Mouse (Mus musculus): ENCODE measurements at regions not wholly inside any gene's neighbourhood (a gene's known extent, or its start where the extent isn't known, plus 50 kb on each side); places are given as distances from the start of the nearest gene placed in this dataset.

- H3K36me3 ChIP-seq (ENCODE audit: control insufficient read depth, insufficient read depth, low read length), result no peaks in the 10 kb centered on the region
- no peak overlapping the region for H3K9ac ChIP-seq (ENCODE audit: low read depth, low read length)
- no peak overlapping the region for H3K27ac ChIP-seq (ENCODE audit: low read depth, low read length)
- H3K4me2 ChIP-seq (ENCODE audit: low read length), result no peak overlapping the region
- no peaks in the 10 kb centered on the region for H3K9me3 ChIP-seq (ENCODE audit: control insufficient read depth, low read length)
- peaks cover 2% of the 10 kb centered on the region; the same call in 1 of the 2 replicates for H3K4me1 ChIP-seq (ENCODE audit: control insufficient read depth, insufficient read depth, low read depth, low read length)
- no peaks in the 10 kb centered on the region for H3K27me3 ChIP-seq (replicated peaks; ENCODE audit: control insufficient read depth, insufficient read depth, low read length)
- H3K4me3 ChIP-seq (ENCODE audit: low read length), result no peak overlapping the region
- no peak for ATAC-seq
- WGBS, result 79% methylated on average over 1 of the region's 1 CpGs
Observed at GRCm38 (mm10) chr2:169214396-169214795, 259.0 kb upstream of the Zfp64 start.

GRCm38 (mm10) chr2:169213314-169213713 is 257.9 kb upstream of the Zfp64 start:
- Histone ChIP-seq H3K9me3 (ENCODE audit: control insufficient read depth, low read length) (no peaks in the 10 kb centered on the region), H3K27ac (ENCODE audit: low read depth, low read length) (no peak overlapping the region), H3K9ac (ENCODE audit: low read depth, low read length) (no peak overlapping the region), H3K36me3 (ENCODE audit: control insufficient read depth, insufficient read depth, low read length) (no peaks in the 10 kb centered on the region), H3K27me3 (replicated peaks; ENCODE audit: control insufficient read depth, insufficient read depth, low read length) (no peaks in the 10 kb centered on the region), H3K4me1 (ENCODE audit: control insufficient read depth, insufficient read depth, low read depth, low read length) (peaks cover 2% of the 10 kb centered on the region; the same call in 1 of the 2 replicates), H3K4me2 (ENCODE audit: low read length) (no peak overlapping the region), H3K4me3 (ENCODE audit: low read length) (no peak overlapping the region)
- WGBS, result 44% methylated on average over 10 of the region's 10 CpGs
- ATAC-seq, result no peak

DNA sequence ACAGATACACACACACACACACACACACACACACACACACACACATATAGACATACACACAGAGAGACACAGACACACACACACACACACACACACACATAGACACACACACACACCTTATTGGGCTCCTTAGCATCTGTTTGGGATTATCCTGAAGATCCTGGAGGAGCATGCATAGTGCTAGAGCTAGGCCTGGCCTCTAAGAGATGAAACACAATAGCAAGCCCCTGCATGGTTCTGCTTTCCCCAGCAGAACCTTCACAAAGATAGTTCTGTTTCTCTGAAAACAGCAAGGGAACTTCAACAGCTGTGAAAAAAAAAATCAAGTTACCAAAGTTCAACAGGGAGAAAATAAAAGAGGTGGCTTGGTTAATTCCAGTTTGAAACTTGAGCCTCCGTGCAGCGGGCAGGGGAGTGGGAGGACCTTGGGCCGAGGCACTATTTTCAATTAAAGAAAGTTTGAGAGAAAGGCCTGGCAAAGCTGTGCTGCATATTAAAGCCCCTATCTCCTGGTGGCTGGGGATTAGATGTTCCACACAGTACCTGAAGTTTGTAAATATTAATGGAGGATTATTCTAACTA is 257.4 kb upstream of the Zfp64 start:
- 26% methylated on average over 3 of the region's 3 CpGs for WGBS

DNA sequence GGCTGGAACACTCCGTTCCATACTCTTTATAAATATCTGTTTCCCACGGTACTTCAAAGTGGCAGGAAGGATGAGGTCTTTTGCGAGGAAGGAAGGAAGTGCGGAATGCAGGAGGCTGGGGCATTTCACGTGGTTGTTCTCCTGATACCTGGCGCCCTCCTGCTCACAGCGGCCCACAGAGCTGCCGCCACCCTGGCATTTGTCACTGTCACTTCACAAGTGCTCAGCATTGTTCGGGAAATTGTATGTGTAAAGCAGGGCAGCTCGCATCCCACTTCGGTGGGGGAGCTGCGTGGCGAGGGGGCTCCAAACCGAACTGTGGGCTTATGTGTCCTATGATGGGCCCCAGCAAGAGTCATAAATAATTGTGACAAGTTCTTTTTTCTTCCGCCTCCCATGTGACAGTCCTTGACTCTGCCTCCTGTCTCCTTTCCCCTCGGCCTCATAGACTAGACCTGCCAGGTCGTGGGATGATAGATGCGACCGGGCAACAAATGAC is 248.9 kb upstream of the Zfp64 start:
- Histone ChIP-seq H3K9me3 (ENCODE audit: control insufficient read depth, low read length) (no peaks in the 10 kb centered on the region), H3K9ac (ENCODE audit: low read depth, low read length) (no peak overlapping the region; the same call in 1 of the 2 replicates), H3K4me1 (ENCODE audit: control insufficient read depth, insufficient read depth, low read depth, low read length) (no peaks in the 10 kb centered on the region; the same call in 1 of the 2 replicates), H3K27me3 (replicated peaks; ENCODE audit: control insufficient read depth, insufficient read depth, low read length) (no peaks in the 10 kb centered on the region), H3K27ac (ENCODE audit: low read depth, low read length) (no peak overlapping the region), H3K36me3 (ENCODE audit: control insufficient read depth, insufficient read depth, low read length) (no peaks in the 10 kb centered on the region), H3K4me3 (ENCODE audit: low read length) (no peak overlapping the region), H3K4me2 (ENCODE audit: low read length) (peak overlapping the region; percentile 18; the same call in 1 of the 2 replicates)
- ATAC-seq, result peak; percentile 54; the same call in 1 of the 2 replicates
- 55% methylated on average over 19 of the region's 19 CpGs for WGBS

More for the DNA sequence above, 257.4 kb upstream of the Zfp64 start:
- H3K27ac ChIP-seq (ENCODE audit: low read depth, low read length), result no peak overlapping the region
- no peak overlapping the region for H3K9ac ChIP-seq (ENCODE audit: low read depth, low read length)
- H3K36me3 ChIP-seq (ENCODE audit: control insufficient read depth, insufficient read depth, low read length), result no peaks in the 10 kb centered on the region
- no peaks in the 10 kb centered on the region for H3K9me3 ChIP-seq (ENCODE audit: control insufficient read depth, low read length)
- no peak overlapping the region for H3K4me2 ChIP-seq (ENCODE audit: low read length)
- ATAC-seq, result no peak
- no peaks in the 10 kb centered on the region for H3K27me3 ChIP-seq (replicated peaks; ENCODE audit: control insufficient read depth, insufficient read depth, low read length)
- peaks cover 2% of the 10 kb centered on the region; the same call in 1 of the 2 replicates for H3K4me1 ChIP-seq (ENCODE audit: control insufficient read depth, insufficient read depth, low read depth, low read length)
- H3K4me3 ChIP-seq (ENCODE audit: low read length), result no peak overlapping the region

DNA sequence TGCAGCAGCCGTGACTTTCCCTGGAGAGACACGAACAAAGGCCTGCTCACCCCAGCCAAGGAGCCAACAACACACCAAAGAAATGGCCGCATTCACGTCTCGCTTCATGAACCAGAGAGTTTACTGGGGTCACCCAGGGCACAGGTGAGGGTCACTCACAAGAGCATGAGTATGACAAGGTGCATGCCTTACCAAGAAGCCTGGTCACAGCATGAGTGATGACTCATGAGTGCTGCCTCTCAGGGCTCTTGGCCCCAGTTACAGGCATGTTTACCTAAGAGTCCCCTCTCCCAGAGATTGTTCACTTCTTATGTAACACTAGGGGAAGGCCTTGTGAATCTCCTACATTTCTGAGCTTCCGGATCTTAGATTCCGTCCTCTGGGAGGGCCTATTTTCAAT is 236.6 kb upstream of the Zfp64 start:
- Histone ChIP-seq H3K27me3 (replicated peaks; ENCODE audit: control insufficient read depth, insufficient read depth, low read length) (no peaks in the 10 kb centered on the region), H3K36me3 (ENCODE audit: control insufficient read depth, insufficient read depth, low read length) (no peaks in the 10 kb centered on the region), H3K9me3 (ENCODE audit: control insufficient read depth, low read length) (no peaks in the 10 kb centered on the region), H3K4me3 (ENCODE audit: low read length) (no peak overlapping the region), H3K27ac (ENCODE audit: low read depth, low read length) (no peak overlapping the region), H3K4me1 (ENCODE audit: control insufficient read depth, insufficient read depth, low read depth, low read length) (no peaks in the 10 kb centered on the region), H3K4me2 (ENCODE audit: low read length) (no peak overlapping the region), H3K9ac (ENCODE audit: low read depth, low read length) (no peak overlapping the region)
- ATAC-seq, result no peak
- WGBS, result 72% methylated on average over 7 of the region's 7 CpGs

DNA sequence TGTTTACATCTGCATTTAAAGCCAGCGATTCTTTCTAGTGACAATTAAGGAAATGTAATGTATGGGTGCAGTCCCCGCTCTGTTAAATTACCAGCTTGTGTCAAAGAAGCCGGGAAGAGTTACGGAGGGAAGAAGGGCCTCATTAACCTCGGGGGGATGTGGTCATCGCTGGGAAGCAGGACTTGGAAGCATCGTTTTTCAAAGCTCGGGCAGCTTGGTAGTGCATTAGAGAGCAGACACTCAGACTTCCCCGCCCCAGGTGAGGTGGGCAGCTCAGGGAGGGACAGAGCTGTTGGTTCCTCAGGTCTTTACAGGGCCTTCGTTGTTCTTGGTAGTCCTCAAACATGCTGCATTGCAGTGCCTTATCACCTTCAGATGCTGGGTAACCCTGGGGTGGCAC is 236.1 kb upstream of the Zfp64 start:
- Histone ChIP-seq H3K9ac (ENCODE audit: low read depth, low read length) (no peak overlapping the region), H3K27ac (ENCODE audit: low read depth, low read length) (no peak overlapping the region), H3K4me2 (ENCODE audit: low read length) (no peak overlapping the region), H3K4me3 (ENCODE audit: low read length) (no peak overlapping the region), H3K4me1 (ENCODE audit: control insufficient read depth, insufficient read depth, low read depth, low read length) (no peaks in the 10 kb centered on the region), H3K27me3 (replicated peaks; ENCODE audit: control insufficient read depth, insufficient read depth, low read length) (no peaks in the 10 kb centered on the region), H3K9me3 (ENCODE audit: control insufficient read depth, low read length) (no peaks in the 10 kb centered on the region), H3K36me3 (ENCODE audit: control insufficient read depth, insufficient read depth, low read length) (no peaks in the 10 kb centered on the region)
- ATAC-seq, result no peak
- WGBS, result 60% methylated on average over 10 of the region's 10 CpGs

DNA sequence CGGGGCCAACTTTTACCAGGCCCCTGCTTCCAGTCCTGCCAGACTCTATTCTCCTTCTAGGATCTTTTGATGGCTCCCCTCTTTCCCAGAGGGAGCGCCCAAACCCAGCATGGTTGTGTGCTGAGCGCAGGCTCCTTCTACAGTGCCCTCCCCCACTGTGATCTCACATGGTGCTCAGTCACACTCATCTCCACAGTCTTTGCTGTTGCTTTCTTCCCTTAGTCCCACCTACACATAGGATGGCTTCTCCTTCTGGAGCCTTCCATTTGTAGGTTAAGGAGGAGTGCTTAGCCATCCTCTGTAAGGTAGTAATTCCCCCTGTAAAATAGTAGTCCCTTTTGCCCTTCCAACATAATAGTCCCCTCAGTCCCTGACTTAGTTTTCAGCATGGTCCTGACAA is 222.2 kb upstream of the Zfp64 start:
- ATAC-seq, result no peak
- Histone ChIP-seq H3K36me3 (ENCODE audit: control insufficient read depth, insufficient read depth, low read length) (no peaks in the 10 kb centered on the region), H3K4me3 (ENCODE audit: low read length) (no peak overlapping the region), H3K9ac (ENCODE audit: low read depth, low read length) (no peak overlapping the region), H3K27me3 (replicated peaks; ENCODE audit: control insufficient read depth, insufficient read depth, low read length) (no peaks in the 10 kb centered on the region), H3K4me1 (ENCODE audit: control insufficient read depth, insufficient read depth, low read depth, low read length) (no peaks in the 10 kb centered on the region), H3K9me3 (ENCODE audit: control insufficient read depth, low read length) (no peaks in the 10 kb centered on the region; the same call in 1 of the 2 replicates), H3K27ac (ENCODE audit: low read depth, low read length) (no peak overlapping the region), H3K4me2 (ENCODE audit: low read length) (no peak overlapping the region)
- WGBS, result 84% methylated on average over 3 of the region's 3 CpGs

- Histone ChIP-seq H3K36me3 (ENCODE audit: control insufficient read depth, insufficient read depth, low read length) (no peaks in the 10 kb centered on the region), H3K27me3 (replicated peaks; ENCODE audit: control insufficient read depth, insufficient read depth, low read length) (no peaks in the 10 kb centered on the region), H3K9me3 (ENCODE audit: control insufficient read depth, low read length) (no peaks in the 10 kb centered on the region; the same call in 1 of the 2 replicates), H3K9ac (ENCODE audit: low read depth, low read length) (no peak overlapping the region), H3K4me3 (ENCODE audit: low read length) (no peak overlapping the region), H3K27ac (ENCODE audit: low read depth, low read length) (no peak overlapping the region), H3K4me2 (ENCODE audit: low read length) (no peak overlapping the region), H3K4me1 (ENCODE audit: control insufficient read depth, insufficient read depth, low read depth, low read length) (no peaks in the 10 kb centered on the region)
- ATAC-seq, result no peak
- WGBS, result 72% methylated on average over 5 of the region's 5 CpGs
Observed at GRCm38 (mm10) chr2:169168795-169169194, 213.4 kb upstream of the Zfp64 start.

DNA sequence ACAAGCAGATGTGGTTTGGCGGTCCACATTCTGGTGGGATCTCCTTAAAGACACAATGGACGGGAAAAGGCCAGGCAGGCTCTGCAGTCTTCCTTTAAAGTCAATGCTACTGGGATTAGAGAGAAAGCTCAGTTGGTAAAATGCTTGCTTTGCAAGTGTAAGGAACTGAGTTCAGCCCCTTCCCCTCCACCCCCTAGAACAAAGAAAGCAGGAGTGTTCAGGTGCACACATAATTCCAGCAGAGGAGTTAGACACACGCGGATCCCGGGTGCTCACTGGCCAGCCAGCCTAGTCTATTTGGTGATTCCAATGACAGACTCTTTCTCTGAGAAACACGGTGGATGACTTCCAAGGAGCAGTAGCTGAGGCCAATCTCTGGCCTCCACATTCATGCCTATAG is 213.0 kb upstream of the Zfp64 start:
- Histone ChIP-seq H3K4me3 (ENCODE audit: low read length) (no peak overlapping the region), H3K4me2 (ENCODE audit: low read length) (no peak overlapping the region), H3K9me3 (ENCODE audit: control insufficient read depth, low read length) (no peaks in the 10 kb centered on the region; the same call in 1 of the 2 replicates), H3K36me3 (ENCODE audit: control insufficient read depth, insufficient read depth, low read length) (no peaks in the 10 kb centered on the region), H3K27me3 (replicated peaks; ENCODE audit: control insufficient read depth, insufficient read depth, low read length) (no peaks in the 10 kb centered on the region), H3K4me1 (ENCODE audit: control insufficient read depth, insufficient read depth, low read depth, low read length) (no peaks in the 10 kb centered on the region), H3K9ac (ENCODE audit: low read depth, low read length) (no peak overlapping the region), H3K27ac (ENCODE audit: low read depth, low read length) (no peak overlapping the region)
- 67% methylated on average over 6 of the region's 6 CpGs for WGBS
- ATAC-seq, result no peak

All from hindbrain, embryonic 16.5 days (tissue).